Mouse (Mus musculus) bone marrow, adult 2 months (tissue): Measurements from ENCODE around the gene Ccser1.

Source experiments
- CTCF ChIP-seq: fragments of 200-500 bp; IDR thresholded peaks from 2 replicates; pipeline ENCODE4 v1.5.1; 2011; ENCODE audit warnings: low read length, control low read depth; ENCODE audit not compliant: control insufficient read depth, insufficient read depth
- POLR2A ChIP-seq: fragments of 200-500 bp; IDR thresholded peaks from 2 replicates; pipeline ENCODE4 v1.6.1; 2011; ENCODE audit warnings: low read depth, mild to moderate bottlenecking, control low read depth, low read length, borderline replicate concordance; ENCODE audit not compliant: control insufficient read depth

- TF ChIP-seq POLR2A (no peak), CTCF (no peak)
Measured at GRCm38 (mm10) chr6:61898238-61898637, 718.1 kb downstream of the Ccser1 start.
